Mouse (Mus musculus) forebrain, postnatal 0 days (tissue): ENCODE measurements around the gene Zswim2. TPM values are rescaled to one million over a fixed set of nuclear protein-coding genes. Genes with fewer than 3 reads are reported as not detected.

Experiments used
- ATAC-seq: fragments of 200-750 bp; cut with Nextera tagmentation; 2 replicates; pipeline ENCODE4 v1.8.0; 2017; ENCODE audit warnings: mild to moderate bottlenecking, moderate library complexity
- DNase-seq: peaks from one replicate; pipeline ENCODE4 v3.0.0-alpha.2; 2015
- H3K27ac ChIP-seq: fragments of 300-500 bp; sonication (generic); 2 replicates; pipeline ENCODE4 v1.5.1; 2014; ENCODE audit warnings: low read depth, mild to moderate bottlenecking, antibody characterized with exemption, low read length, moderate library complexity, mixed read lengths
- H3K27me3 ChIP-seq: fragments of 300-500 bp; sonication (generic); 2 replicates; pipeline ENCODE4 v1.6.1; 2014; ENCODE audit warnings: mild to moderate bottlenecking, low read length, mixed read lengths; ENCODE audit not compliant: insufficient read depth
- H3K36me3 ChIP-seq: fragments of 300-500 bp; sonication (generic); 2 replicates; pipeline ENCODE4 v1.6.1; 2014; ENCODE audit warnings: mild to moderate bottlenecking, moderate library complexity; ENCODE audit not compliant: insufficient read depth
- H3K4me1 ChIP-seq: fragments of 300-500 bp; sonication (generic); 2 replicates; pipeline ENCODE4 v1.6.1; 2014; ENCODE audit warnings: antibody characterized with exemption; ENCODE audit not compliant: insufficient read depth
- H3K4me2 ChIP-seq: fragments of 300-500 bp; sonication (generic); 2 replicates; pipeline ENCODE4 v1.6.1; 2014; ENCODE audit warnings: low read depth, mild to moderate bottlenecking, moderate library complexity
- H3K4me3 ChIP-seq: fragments of 300-500 bp; sonication (generic); 2 replicates; pipeline ENCODE4 v1.5.1; 2014; ENCODE audit warnings: low read depth, low read length, mixed read lengths
- H3K9ac ChIP-seq: fragments of 300-500 bp; sonication (generic); 2 replicates; pipeline ENCODE4 v1.6.1; 2014; ENCODE audit warnings: mild to moderate bottlenecking
- H3K9me3 ChIP-seq: fragments of 300-500 bp; sonication (generic); 2 replicates; pipeline ENCODE4 v1.6.1; 2016; ENCODE audit warnings: low read length
- CTCF ChIP-seq: sonication (generic); IDR thresholded peaks from 2 replicates; pipeline ENCODE4 v1.5.1; 2016; ENCODE audit warnings: antibody characterized with exemption, control low read depth, low read depth
- WGBS: fragments of 180-500 bp; shearing (Covaris S2); extraction: QIAGEN DNeasy Blood & Tissue Kit; methylation state at CpG from one replicate; pipeline ENCODE4 v1.1.7; 2014; 5-methylcytosine and 5-hydroxymethylcytosine counted together
- polyA plus RNA-seq: library from polyadenylated mRNA; unstranded; fragments of >200 nt; fragmentation: Nextera tagmentation; extraction: Ambion mirVana; gene quantifications from 2 replicates; pipeline ENCODE4 v1.2.1, GENCODE M21; 2015
- total RNA-seq: library from RNA; depleted of rRNA; stranded (reverse); fragments of >200 nt; gene quantifications from 2 replicates; pipeline ENCODE4 v1.2.3, GENCODE M21; 2014; rRNA removed

Gene Zswim2
- total and polyA plus RNA-seq, 2 experiments from 2014 or later = 0.48 TPM; not detected in 1

- no peak for TF ChIP-seq CTCF
- Histone ChIP-seq H3K27me3 (no peaks in the 10 kb centered on the region), H3K4me2 (no peak overlapping the region), H3K9ac (no peak overlapping the region), H3K4me3 (no peak overlapping the region), H3K36me3 (no peaks in the 10 kb centered on the region), H3K27ac (no peak overlapping the region), H3K9me3 (no peaks in the 10 kb centered on the region), H3K4me1 (no peaks in the 10 kb centered on the region)
- WGBS = 70% methylated on average over 4 of the region's 4 CpGs
- ATAC-seq = no peak
- DNase-seq = no peak
Measured at GRCm38 (mm10) chr2:83941792-83942191, 764 bp upstream of the Zswim2 start.

DNA sequence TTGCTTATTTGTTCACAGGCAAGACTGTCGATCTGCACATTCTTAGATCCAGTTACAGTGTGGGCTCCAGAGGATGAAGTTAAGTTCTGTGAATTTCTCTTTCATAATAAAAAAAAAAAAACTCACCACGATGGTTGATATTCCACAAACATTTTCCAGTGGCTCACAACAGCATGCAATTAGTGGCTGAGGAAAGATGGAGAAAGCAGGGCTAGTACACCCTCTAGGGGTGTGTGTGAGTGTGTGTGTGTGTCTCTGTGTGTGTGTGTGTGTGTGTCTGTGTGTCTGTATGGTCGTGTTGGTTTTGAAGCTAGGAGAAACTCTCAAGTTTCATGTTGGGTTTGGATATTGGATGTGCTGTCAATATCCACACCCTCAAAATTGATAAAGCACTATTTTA, 350 bp upstream of the Zswim2 start:
- peak overlapping the region; percentile 61 for H3K4me2 ChIP-seq
- H3K36me3 ChIP-seq = no peaks in the 10 kb centered on the region
- no peak overlapping the region for H3K27ac ChIP-seq
- ATAC-seq (peak; percentile 51), DNase-seq (no peak)
- no peaks in the 10 kb centered on the region for H3K9me3 ChIP-seq
- no peaks in the 10 kb centered on the region for H3K27me3 ChIP-seq
- peak; percentile 41 for TF ChIP-seq CTCF
- H3K4me3 ChIP-seq = peak overlapping the region; percentile 40
- no peaks in the 10 kb centered on the region for H3K4me1 ChIP-seq
- peak overlapping the region; percentile 44; the same call in 1 of the 2 replicates for H3K9ac ChIP-seq
- 23% methylated on average over 3 of the region's 3 CpGs for WGBS

- TF ChIP-seq CTCF = no peak
- 58% methylated on average over 2 of the region's 2 CpGs for WGBS
- H3K4me1 ChIP-seq = no peaks in the 10 kb centered on the region
Measured at GRCm38 (mm10) chr2:83929478-83930088, 11.4 kb downstream of the Zswim2 start.

GRCm38 (mm10) chr2:83901896-83902540, 39.0 kb downstream of the Zswim2 start:
- Histone ChIP-seq H3K36me3 (no peaks in the 10 kb centered on the region), H3K4me1 (no peaks in the 10 kb centered on the region), H3K4me2 (no peak overlapping the region), H3K9ac (no peak overlapping the region), H3K27me3 (no peaks in the 10 kb centered on the region), H3K9me3 (no peaks in the 10 kb centered on the region), H3K27ac (no peak overlapping the region), H3K4me3 (no peak overlapping the region)
- 72% methylated on average over 2 of the region's 2 CpGs for WGBS
- ATAC-seq (no peak), DNase-seq (no peak)
- TF ChIP-seq CTCF = no peak

More at GRCm38 (mm10) chr2:83929478-83930088, 11.4 kb downstream of the Zswim2 start:
- no peak overlapping the region for H3K9ac ChIP-seq
- H3K4me2 ChIP-seq = no peak overlapping the region
- H3K9me3 ChIP-seq = no peaks in the 10 kb centered on the region
- no peaks in the 10 kb centered on the region for H3K36me3 ChIP-seq
- DNase-seq = no peak
- no peak overlapping the region for H3K27ac ChIP-seq
- H3K4me3 ChIP-seq = no peak overlapping the region
- H3K27me3 ChIP-seq = no peaks in the 10 kb centered on the region
- no peak for ATAC-seq

- no peaks in the 10 kb centered on the region for H3K4me1 ChIP-seq
- H3K36me3 ChIP-seq = no peaks in the 10 kb centered on the region
- no peak for ATAC-seq
- no peaks in the 10 kb centered on the region for H3K9me3 ChIP-seq
- TF ChIP-seq CTCF = no peak
- no peak overlapping the region for H3K4me3 ChIP-seq
- H3K9ac ChIP-seq = no peak overlapping the region
- no peaks in the 10 kb centered on the region for H3K27me3 ChIP-seq
- H3K27ac ChIP-seq = no peak overlapping the region
- H3K4me2 ChIP-seq = no peak overlapping the region
- no peak for DNase-seq
- 90% methylated on average over 2 of the region's 2 CpGs for WGBS
Measured at GRCm38 (mm10) chr2:83893701-83894100, 47.3 kb downstream of the Zswim2 start.

- Histone ChIP-seq H3K27me3 (no peaks in the 10 kb centered on the region), H3K36me3 (peaks cover 16% of the 10 kb centered on the region), H3K4me2 (no peak overlapping the region), H3K4me1 (no peaks in the 10 kb centered on the region), H3K9me3 (no peaks in the 10 kb centered on the region), H3K27ac (no peak overlapping the region), H3K9ac (no peak overlapping the region), H3K4me3 (no peak overlapping the region)
- DNase-seq = no peak
- 78% methylated on average over 6 of the region's 6 CpGs for WGBS
- no peak for TF ChIP-seq CTCF
- no peak for ATAC-seq
Measured at GRCm38 (mm10) chr2:83883850-83884420, 57.1 kb downstream of the Zswim2 start.

Other genes starting within 250 kb of the Zswim2 start
- gene Itgav, start 216.8 kb downstream of the Zswim2 start, total RNA-seq = 17.2 and 27.7 TPM in 2 replicates
- 17.6 and 22.6 TPM in 2 replicates for gene Itgav, start 216.8 kb downstream of the Zswim2 start, polyA plus RNA-seq
- gene Fam171b, start 128.6 kb downstream of the Zswim2 start, total RNA-seq = 116 and 118 TPM in 2 replicates
- 82.7 and 98.9 TPM in 2 replicates for gene Fam171b, start 128.6 kb downstream of the Zswim2 start, polyA plus RNA-seq
- not detected in 2 replicates for gene Gm13698, start 14.5 kb upstream of the Zswim2 start, total RNA-seq
- not detected in 2 replicates for gene Gm13698, start 14.5 kb upstream of the Zswim2 start, polyA plus RNA-seq
- gene Gm13693, start 20.3 kb upstream of the Zswim2 start, total RNA-seq = not detected in 2 replicates
- gene Gm13693, start 20.3 kb upstream of the Zswim2 start, polyA plus RNA-seq = not detected in 2 replicates
- gene Gm13695, start 26.1 kb upstream of the Zswim2 start, total RNA-seq = not detected in 2 replicates
- not detected in 2 replicates for gene Gm13695, start 26.1 kb upstream of the Zswim2 start, polyA plus RNA-seq
- gene Gm13696, start 31.9 kb upstream of the Zswim2 start, total RNA-seq = not detected in 2 replicates
- gene Gm13696, start 31.9 kb upstream of the Zswim2 start, polyA plus RNA-seq = not detected in 2 replicates
- gene Gm13694, start 37.7 kb upstream of the Zswim2 start, total RNA-seq = not detected in 2 replicates
- not detected in 2 replicates for gene Gm13694, start 37.7 kb upstream of the Zswim2 start, polyA plus RNA-seq
- not detected in 2 replicates for gene Gm13697, start 43.5 kb upstream of the Zswim2 start, total RNA-seq
- not detected in 2 replicates for gene Gm13697, start 43.5 kb upstream of the Zswim2 start, polyA plus RNA-seq
- gene Gm13691, start 49.3 kb upstream of the Zswim2 start, total RNA-seq = not detected in 2 replicates
- not detected in 2 replicates for gene Gm13691, start 49.3 kb upstream of the Zswim2 start, polyA plus RNA-seq